Mouse (Mus musculus): Measurements from ENCODE around the gene Ccdc61. TPM values are rescaled to one million over a fixed set of nuclear protein-coding genes. Genes with fewer than 3 reads are reported as not detected.

Ccdc61 gene
- 1 to 10 TPM; 7.7 to 8.3 TPM for total RNA-seq (2021)

DNA sequence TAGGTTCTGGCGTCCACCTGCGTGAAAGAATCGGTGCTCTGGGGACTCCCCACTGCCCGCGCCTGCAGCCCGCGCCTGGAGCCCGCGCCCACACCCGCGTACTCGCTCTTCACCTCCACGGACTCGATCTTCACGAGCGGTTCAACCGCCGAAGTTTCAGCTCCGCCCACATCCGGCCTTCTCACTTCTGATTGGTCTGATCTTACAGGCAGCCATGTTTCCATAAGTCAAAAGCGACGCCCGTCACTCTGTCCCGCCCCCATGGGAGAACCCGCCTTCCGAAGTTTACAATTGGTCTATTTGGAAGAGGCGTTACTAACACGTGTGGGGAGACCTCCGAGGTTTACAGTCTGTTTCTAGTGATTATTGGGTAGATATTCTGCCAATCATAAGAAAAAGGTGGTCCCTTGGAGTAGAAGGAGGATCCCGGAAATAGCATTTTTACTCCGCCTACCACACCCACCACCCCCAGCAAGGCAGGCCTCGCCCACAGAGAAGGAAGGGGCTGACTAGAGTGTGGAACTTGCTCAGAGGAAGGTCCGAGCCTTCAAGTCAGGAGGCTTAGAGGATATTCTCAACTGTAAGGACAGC, at the start of gene Ccdc61:
Gene Ccdc61 (minus strand): TSS at position 175 of the 591 bp plus-strand sequence.
- intact Hi-C loops (cut with DNase I) = no loop called here
- peak; percentile 97 for DNase-seq (ENCODE audit: low spot score)

DNA sequence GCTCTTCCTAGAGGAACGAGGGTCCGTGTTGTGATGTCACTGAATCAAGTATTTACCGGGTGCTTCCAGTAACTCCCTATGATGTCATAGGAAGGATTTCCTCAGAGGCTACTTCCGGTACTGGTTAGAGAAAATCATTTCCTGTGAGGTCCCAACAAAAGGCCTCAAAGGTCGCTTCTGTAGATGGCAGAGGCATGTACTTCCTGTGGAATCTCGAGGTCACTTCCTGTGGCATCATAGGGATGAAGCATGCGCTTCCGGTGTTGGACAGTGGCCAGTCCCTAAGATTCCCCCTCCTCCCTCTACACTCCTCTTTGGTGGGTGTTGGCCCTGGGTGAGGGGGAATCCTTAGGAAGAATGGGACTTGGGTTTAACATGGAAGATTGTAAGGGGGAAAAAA, 49.2 kb upstream of the Ccdc61 start:
- DNase-seq (ENCODE audit: low spot score) = no peak
- intact Hi-C loops (cut with DNase I) = no loop called here

DNA sequence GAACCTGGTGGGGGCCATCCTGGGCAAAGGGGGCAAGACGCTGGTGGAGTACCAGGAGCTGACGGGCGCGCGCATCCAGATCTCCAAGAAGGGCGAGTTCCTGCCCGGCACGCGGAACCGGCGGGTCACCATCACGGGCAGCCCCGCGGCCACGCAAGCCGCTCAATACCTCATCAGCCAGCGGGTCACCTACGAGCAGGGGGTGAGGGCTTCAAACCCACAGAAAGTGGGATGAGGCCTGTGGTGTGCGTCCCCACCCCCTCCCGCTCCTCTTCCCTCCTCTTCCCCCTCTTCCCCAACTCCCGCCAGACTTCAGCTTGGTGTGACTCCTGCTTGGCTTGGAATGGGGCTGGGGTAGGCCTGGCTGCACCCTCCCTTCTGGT, 48.2 kb upstream of the Ccdc61 start:
- no peak for DNase-seq (ENCODE audit: low spot score)
- intact Hi-C loops (cut with DNase I) = loop anchor here (1.0 kb wide), 1 partner anchor 10 kb away; no protein-coding TSS in a partner anchor

DNA sequence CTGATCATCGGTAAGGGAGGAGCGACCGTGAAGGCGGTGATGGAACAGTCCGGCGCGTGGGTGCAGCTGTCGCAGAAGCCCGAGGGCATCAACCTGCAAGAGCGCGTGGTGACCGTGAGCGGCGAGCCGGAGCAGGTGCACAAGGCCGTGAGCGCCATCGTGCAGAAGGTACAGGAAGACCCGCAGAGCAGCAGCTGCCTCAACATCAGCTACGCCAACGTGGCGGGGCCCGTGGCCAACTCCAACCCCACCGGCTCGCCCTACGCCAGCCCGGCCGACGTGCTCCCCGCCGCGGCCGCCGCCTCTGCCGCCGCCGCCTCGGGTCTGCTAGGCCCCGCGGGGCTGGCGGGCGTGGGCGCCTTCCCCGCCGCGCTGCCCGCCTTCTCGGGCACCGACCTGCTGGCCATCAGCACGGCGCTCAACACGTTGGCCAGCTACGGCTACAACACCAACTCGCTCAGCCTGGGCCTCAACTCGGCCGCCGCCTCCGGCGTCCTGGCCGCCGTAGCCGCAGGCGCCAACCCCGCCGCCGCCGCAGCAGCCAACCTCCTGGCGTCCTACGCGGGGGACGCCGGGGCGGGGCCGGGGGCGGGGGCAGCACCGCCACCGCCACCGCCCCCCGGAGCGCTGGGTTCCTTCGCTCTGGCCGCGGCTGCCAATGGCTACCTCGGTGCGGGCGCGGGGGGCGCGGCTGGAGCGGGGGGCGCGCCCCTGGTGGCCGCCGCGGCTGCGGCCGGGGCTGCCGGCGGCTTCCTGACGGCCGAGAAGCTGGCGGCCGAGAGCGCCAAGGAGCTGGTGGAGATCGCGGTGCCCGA, 47.6 kb upstream of the Ccdc61 start:
- peak; percentile 34 for DNase-seq (ENCODE audit: low spot score)
- intact Hi-C loops (cut with DNase I) = loop anchor here (1.0 kb wide), 1 partner anchor 9 kb away; no protein-coding TSS in a partner anchor

DNA sequence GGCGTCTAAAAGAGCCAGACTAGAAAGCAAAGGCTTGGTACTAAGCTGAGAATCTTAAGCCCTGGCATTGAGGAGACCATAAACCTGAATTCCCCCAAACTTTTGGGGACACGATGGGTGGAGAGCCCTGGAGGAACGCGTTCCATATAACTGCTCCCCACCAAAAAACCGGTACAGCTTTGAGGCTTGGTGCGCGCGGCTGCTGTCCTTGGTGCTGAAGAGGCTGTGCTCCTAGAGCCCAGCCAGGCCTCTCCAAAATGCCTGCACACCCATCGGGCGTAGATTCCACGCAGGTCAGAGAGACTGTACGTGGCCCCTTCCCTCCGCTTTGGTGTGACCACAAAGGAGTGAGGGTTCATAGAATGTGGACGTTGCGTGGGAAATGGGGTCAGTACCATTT, 41.2 kb upstream of the Ccdc61 start:
- no peak for DNase-seq (ENCODE audit: low spot score)
- intact Hi-C loops (cut with DNase I) = no loop called here

DNA sequence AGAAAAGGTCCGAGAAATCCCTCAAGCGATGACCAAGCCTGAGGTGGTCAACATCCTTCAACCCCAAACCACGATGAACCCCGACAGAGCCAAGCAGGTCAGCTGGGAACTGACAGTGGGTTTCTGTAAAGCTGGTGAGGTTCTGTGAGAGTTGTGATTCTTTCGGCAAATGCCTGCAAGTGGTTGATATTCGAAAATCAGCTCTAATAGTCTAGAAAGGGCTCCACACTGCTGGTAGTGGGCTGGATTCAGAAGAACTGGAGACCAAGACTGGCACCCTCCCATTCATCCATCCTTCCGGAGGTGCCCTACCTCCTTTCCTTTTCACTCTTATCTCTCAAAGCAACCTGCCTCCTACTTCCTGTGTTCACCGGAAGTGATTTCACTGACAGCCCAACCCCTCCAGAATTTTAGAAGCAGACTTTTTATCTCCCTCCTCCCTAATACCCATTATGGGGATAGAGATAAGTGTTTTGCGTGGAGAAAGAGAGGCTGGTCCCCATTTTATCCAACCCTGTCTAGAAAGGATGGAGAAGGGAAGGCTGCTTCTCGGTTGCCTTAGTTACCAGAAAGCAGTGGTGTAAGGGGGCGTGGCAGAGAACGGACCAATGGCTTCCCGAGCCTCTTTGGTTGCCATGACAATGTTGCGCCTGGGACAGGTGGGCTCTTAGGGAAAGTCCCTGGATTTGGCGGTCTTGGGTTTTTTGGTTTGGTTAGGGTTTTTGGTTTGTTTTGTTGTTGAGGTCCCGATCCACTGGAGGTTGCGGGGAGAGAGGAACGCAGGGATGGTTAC, 40.5 kb upstream of the Ccdc61 start:
- intact Hi-C loops (cut with DNase I) = no loop called here
- DNase-seq (ENCODE audit: low spot score) = no peak

DNA sequence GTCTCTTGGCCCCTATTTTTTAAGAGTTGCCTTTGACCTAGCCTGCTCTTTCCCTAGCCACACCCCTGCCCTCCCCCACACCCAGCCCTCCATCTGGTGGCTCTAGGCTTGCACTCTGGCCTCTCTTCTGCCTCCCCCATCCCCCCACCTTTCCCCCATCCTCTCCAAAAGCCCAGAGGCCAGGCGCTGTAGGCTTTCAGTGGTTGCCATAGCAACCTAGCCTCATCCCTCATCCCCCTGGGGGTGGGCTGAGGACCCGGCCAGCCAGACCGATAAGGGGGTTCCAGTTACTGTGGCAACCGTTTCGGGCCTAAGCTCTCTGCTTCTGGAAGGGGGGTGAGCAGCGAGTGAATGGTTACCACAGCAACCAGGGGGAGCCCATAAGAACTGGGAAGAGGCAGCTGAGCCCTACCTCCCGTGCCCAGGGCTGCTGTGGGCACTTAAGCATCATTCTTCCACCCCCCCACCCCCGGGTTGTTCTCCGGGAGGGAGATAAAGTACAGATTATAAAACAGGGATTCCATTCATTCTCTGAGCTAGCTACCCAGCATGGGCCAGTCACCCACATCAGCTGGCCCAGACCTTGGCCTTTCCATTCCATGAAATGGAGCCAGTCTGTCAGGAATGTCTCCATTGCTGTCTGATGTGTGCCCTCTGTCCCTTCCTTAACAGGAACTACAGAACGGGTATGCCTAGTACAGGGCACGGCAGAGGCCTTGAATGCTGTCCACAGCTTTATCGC, 39.7 kb upstream of the Ccdc61 start:
- intact Hi-C loops (cut with DNase I) = no loop called here
- no peak for DNase-seq (ENCODE audit: low spot score)

DNA sequence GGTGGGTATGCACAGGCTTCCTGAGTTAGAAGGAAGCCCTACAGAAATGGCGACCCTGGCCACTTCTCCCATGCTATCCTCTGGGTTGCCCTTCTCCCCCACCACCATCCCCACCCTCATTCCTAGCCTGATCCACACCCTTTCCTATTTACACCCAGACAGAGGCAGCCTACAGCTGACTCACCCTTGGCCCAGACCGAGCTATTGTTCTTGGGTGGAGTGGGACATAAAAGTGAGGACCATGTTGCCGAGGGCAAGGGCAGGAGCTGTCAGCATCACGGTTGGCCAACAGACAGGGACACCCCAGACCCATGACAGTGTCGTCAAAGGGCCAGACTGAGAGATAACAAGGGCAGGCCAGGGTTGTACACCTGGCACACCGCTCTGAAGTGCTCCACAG, 37.9 kb upstream of the Ccdc61 start:
- intact Hi-C loops (cut with DNase I) = loop anchor here (1.0 kb wide), 2 partner anchors 10 to 21 kb away; no protein-coding TSS in a partner anchor
- peak; percentile 72 for DNase-seq (ENCODE audit: low spot score)

DNA sequence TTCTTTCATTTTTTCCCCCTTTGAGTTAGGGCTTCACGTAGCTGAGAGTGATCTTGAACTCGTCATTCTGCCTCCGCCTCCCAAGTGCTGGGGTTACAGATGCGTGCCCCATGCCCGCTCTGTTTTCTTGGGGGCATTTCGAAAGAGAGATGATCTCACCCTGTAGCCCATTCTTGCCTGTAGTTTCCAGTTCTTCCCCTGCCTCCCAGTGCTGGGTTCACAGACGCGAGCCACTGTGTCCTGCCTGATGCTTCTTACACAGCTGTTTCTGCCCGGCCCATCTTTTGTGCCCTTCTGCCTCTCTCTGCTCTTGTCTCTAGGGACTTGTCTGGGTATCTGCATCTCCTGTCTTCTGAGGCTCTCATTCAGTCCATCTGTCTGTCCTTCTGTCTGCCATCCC, 32.6 kb upstream of the Ccdc61 start:
- DNase-seq (ENCODE audit: low spot score) = no peak
- intact Hi-C loops (cut with DNase I) = no loop called here

DNA sequence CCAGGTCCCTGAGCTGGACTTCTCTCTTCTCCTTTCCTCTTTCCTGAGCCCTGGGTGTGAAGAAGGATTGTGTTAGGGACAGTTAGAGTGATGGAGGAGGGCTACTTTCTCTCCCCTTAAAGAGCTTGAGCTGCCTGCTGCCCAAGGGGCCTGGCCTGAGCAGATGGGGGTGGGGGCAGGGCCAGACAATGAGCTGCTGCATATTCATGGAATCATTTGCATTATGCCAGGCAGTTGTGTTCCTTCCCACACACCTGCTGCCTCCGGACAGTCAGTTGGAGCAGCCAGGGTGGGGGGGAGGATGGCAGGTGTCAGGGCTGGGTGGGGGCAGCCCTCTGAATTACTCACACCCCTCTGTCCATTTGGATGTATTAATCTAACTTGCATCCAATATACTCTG, 32.2 kb upstream of the Ccdc61 start:
- no peak for DNase-seq (ENCODE audit: low spot score)
- intact Hi-C loops (cut with DNase I) = no loop called here

DNA sequence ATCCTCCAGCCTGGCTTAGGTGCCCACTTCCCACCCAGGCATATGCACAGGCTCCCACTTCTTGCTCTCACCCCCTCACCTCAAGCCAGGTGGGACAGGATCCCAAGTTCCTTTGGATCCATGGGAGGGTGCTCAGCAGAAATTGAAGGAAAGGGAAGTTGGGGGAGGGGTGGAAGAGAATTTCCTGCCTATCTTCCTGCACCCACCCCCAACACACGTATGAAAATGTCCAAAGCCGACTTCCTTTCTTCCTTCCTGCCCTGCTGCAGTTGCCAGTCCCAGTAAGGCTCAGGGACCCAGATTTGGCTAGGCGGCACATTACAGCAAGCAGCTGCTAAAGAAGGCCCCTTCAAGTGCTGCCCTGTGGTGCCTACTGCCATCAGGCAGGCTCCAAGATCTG, 17.5 kb upstream of the Ccdc61 start:
- DNase-seq (ENCODE audit: low spot score) = peak; percentile 49
- intact Hi-C loops (cut with DNase I) = loop anchor here (1.0 kb wide), 1 partner anchor 21 kb away; no protein-coding TSS in a partner anchor

DNA sequence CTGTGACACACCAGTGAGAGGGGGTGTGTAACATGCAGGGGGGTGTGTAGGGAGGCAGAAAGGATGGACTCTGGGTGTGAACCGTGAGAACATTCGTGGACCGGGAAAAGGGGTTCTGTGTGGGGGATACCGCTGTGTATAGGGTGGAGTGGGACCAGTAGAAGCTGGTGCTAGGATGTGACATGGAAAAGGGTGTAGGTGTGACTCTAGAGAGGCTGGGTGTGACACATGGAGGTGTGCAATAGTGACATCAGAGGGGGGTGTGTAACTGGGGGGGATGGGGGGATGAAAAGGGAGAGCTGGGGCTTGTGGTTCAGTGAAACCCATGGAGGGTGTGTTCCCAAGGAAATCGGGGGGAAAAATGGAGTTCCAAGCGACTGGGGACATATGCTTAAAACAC, 16.7 kb upstream of the Ccdc61 start:
- intact Hi-C loops (cut with DNase I) = loop anchor here (1.0 kb wide), 1 partner anchor 21 kb away; no protein-coding TSS in a partner anchor
- DNase-seq (ENCODE audit: low spot score) = no peak

DNA sequence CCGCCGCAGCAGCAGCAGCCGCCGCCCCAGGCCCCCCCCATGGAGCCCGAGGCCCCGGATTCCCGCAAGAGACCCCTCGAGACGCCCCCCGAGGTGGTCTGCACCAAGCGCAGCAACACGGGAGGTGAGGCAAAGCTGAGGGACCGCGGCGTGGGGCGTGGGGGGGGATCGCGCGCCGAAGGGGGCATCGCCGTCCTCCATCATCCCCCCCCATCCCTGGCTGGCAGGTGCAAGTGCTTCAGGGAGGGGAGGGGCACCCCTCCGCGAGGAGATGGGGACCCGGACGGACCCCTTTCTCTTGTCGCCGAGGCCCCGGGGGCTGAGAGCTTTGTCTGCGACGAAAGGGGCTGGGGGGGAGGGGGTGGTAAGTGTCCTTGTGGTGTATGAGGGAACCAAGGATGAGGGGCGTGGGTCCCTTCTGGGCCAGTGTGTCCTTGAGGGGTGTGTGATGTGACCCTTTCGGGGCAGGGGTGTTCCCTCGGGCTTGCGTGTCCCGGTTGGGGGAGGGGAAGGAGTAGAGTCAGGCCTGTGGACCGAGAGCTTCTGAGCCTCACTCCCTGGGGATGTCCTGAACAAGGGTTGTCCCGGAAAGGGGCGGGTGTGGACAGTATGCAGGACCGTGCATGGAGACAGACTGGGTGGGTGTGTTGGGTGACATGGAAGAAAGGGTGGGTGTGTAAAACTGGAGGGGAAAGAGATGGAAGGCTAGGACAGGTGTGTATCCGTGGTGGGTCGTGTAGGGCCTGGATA, 16.0 kb upstream of the Ccdc61 start:
- intact Hi-C loops (cut with DNase I) = no loop called here
- DNase-seq (ENCODE audit: low spot score) = peak; percentile 61

DNA sequence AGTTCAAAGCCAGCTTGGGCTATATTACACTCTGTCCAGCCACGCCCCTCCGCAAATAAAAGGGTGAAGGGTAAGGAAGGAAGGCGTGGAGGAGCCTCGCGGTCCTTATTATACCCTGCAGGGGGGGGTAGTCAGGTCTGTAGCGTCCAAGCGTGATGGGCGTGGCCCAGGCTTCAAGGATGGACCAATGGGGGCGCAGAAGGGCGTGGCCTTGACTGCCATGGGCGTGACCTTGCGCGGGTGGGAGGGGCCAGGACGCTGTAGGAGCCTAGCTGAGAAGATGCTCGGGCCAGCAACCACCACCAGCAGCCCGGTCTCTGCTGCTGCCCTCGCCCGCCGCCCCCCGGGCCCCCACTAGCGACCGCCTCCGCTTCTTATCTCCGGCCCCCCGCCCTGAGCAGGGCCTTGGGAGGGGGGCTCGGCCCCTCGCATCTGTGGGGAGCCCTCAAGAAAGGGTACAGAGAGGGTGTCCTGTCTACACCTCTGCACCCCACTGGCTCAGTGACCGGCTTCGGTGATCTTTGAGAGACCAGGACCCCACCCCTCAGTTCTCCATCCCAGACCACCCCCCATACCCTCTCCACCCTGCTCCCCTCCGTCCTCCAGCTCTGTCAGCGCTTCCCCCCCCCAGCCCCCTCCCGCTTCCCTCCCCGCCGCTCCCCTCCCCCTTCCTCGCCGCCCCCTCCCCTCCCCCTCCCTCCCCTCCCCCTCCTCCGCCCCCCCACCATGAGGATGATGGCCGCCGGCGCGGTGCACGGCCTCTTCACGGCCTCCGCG, 15.1 kb upstream of the Ccdc61 start, which contains the start of gene Nova2:
Gene Nova2 (plus strand): TSS at position 727 of the 777 bp plus-strand sequence.
- intact Hi-C loops (cut with DNase I) = no loop called here
- DNase-seq (ENCODE audit: low spot score) = peak; percentile 86

DNA sequence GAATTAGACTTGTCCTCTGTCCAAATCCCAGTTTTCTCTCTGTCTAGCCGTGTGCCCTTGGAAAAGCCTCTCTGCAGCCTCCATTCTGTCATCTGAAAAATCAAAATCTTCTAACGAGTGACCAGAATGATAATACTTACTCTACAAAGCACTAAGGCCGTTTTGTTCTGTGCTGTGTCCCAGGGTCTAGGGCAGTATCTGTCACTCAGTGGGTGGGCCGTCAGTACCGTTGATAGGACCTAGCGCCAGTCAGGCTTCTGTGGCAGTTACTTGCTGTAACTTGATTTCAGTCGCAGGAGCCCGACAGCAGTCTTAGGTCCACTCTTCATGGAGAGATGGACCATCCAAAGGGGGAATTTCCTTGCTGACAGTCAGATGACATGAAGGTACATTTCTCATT, 14.1 kb upstream of the Ccdc61 start:
- intact Hi-C loops (cut with DNase I) = no loop called here
- DNase-seq (ENCODE audit: low spot score) = no peak

DNA sequence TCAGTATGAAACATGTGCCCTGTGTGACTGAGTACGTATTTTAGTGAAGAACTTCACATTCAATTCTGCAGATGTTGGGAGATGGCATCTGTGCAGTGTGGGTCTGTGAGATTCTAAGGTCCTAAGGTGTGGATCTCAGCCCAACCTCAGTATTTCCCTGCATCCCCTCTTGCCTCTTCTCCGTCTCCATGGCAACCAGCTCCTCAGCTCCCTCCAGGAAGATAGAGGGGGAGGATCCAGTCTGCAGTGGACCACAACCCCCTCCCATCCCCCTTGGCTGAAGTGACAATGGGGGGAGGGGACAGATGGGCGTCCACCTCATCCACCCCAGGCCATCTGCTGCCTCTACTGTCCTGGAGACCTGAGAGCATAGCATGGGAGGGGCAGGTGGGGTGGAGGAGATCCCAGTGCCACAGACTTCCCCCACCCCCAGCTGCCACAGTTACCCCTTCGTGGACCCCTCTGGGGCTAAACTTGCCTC, 13.5 kb upstream of the Ccdc61 start:
- DNase-seq (ENCODE audit: low spot score) = no peak
- intact Hi-C loops (cut with DNase I) = loop anchor here (2.0 kb wide), 1 partner anchor 69 kb away; no protein-coding TSS in a partner anchor

DNA sequence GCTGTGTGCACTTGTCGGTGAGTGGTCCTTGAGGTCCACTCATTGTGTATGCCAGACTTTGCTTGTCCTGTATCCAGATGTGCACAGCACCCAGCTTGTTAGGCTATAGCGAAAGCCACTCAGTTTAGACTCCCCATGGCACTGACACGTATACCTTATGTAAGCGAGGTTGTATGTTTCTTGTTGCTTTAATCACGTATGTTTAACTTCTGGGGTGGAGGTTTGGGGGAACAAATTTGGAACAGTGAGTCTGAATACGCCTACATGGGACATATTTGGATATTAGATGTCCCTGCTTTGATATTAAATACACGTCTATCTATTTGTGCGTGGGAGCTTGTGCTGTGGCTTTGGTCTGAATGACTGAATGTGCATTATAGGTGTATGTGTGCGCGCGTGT, 13.1 kb upstream of the Ccdc61 start:
- DNase-seq (ENCODE audit: low spot score) = no peak
- intact Hi-C loops (cut with DNase I) = loop anchor here (2.0 kb wide), 1 partner anchor 70 kb away; no protein-coding TSS in a partner anchor

DNA sequence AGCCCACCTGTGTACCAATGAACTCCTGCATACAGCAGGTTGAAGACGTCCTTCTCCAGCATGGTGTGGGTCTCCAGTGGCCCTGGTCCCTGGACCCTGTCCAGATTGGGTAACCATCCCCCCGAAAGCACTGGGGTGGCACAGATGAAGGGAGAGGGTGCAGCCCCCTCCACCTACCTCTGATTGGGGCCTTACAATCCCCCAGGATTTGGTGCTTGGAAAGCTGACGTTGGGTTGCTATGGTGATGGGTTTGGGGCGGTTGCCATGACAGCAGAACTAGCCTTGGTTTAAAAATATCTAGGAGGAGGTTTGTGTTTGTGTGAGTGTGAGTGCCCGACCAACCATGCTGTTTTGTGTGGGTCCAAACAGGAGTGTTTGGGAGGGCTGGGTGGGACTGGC, 12.6 kb upstream of the Ccdc61 start:
- no peak for DNase-seq (ENCODE audit: low spot score)
- intact Hi-C loops (cut with DNase I) = loop anchor here (2.0 kb wide), 1 partner anchor 70 kb away; no protein-coding TSS in a partner anchor
